Mouse (Mus musculus): ENCODE measurements around the gene Capn8.

Gene Capn8

GRCm38 (mm10) chr1:182679169-182679568, 114.4 kb downstream of the Capn8 start:
- DNase-seq (ENCODE audit: low spot score) = no peak

GRCm38 (mm10) chr1:182679582-182679981, 114.8 kb downstream of the Capn8 start:
- DNase-seq (ENCODE audit: low spot score) = no peak
